Mouse (Mus musculus) midbrain, embryonic 10.5 days (tissue): ENCODE measurements around the gene Tnni1. TPM values are rescaled to one million over a fixed set of nuclear protein-coding genes. Genes with fewer than 3 reads are reported as not detected.

Experiments
- DNase-seq: peaks from one replicate; pipeline ENCODE4 v3.0.0-alpha.2; 2017; ENCODE audit warnings: low spot score
- H3K27ac ChIP-seq: fragments of 300-500 bp; sonication (generic); replicated peaks from 2 replicates; pipeline ENCODE4 v1.5.1; 2016; ENCODE audit warnings: mild to moderate bottlenecking
- H3K27me3 ChIP-seq: fragments of 300-500 bp; sonication (generic); 2 replicates; pipeline ENCODE4 v1.6.1; 2016; ENCODE audit warnings: low read depth, mild to moderate bottlenecking; ENCODE audit not compliant: poor library complexity, severe bottlenecking
- H3K36me3 ChIP-seq: fragments of 300-500 bp; sonication (generic); 2 replicates; pipeline ENCODE4 v1.6.1; 2016; ENCODE audit warnings: mild to moderate bottlenecking, moderate library complexity
- H3K4me1 ChIP-seq: fragments of 300-500 bp; sonication (generic); 2 replicates; pipeline ENCODE4 v1.6.1; 2016
- H3K4me3 ChIP-seq: fragments of 300-500 bp; sonication (generic); 2 replicates; pipeline ENCODE4 v1.5.1; 2016; ENCODE audit warnings: mild to moderate bottlenecking, moderate library complexity
- H3K9me3 ChIP-seq: fragments of 300-500 bp; sonication (generic); replicated peaks from 2 replicates; pipeline ENCODE4 v1.6.1; 2016; ENCODE audit warnings: mild to moderate bottlenecking
- WGBS: fragments of 180-500 bp; shearing (Covaris S2); methylation state at CpG from one replicate; pipeline ENCODE4 v1.1.7; 2016; 5-methylcytosine and 5-hydroxymethylcytosine counted together
- polyA plus RNA-seq: library from polyadenylated mRNA; unstranded; fragments of >200 nt; fragmentation: Nextera tagmentation; extraction: Ambion mirVana; gene quantifications from 2 replicates; pipeline ENCODE4 v1.2.1, GENCODE M21; 2016

Tnni1 gene
- polyA plus RNA-seq, 1 experiment from 2014 or later, result 0.78 TPM

- no peak overlapping the region for H3K27ac ChIP-seq
- H3K36me3 ChIP-seq, result no peaks in the 10 kb centered on the region
- H3K4me1 ChIP-seq, result peaks cover 18% of the 10 kb centered on the region
- H3K27me3 ChIP-seq, result no peaks in the 10 kb centered on the region
- H3K4me3 ChIP-seq, result no peak overlapping the region
- WGBS, result 64% methylated on average over 11 of the region's 11 CpGs
- no peak for DNase-seq
- H3K9me3 ChIP-seq, result no peaks in the 10 kb centered on the region
These were observed 78.0 kb downstream of the Tnni1 start for GRCm38 (mm10) chr1:135857137-135857775.

DNA sequence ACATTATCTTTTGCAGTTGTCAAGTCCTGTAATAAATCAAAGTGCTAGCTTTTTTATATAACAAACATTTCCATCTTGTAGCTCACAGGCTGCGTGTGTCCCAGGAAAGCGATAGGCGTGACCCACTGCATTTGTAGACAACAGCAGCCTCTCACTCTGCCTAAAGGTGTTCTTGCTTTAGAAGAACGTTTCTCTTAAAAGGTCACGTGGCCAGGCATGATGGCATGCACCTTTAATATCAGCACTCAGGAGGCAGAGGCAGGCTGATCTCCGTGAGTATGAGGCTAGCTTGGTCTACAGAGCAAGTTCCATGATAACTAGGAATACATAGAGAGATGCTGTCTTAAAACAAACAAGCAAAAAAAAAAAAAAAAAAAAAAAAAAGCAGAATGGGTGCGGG lies 79.3 kb downstream of the Tnni1 start:
- Histone ChIP-seq H3K4me1 (peaks cover 7% of the 10 kb centered on the region), H3K27ac (no peak overlapping the region), H3K36me3 (no peaks in the 10 kb centered on the region), H3K27me3 (no peaks in the 10 kb centered on the region), H3K9me3 (no peaks in the 10 kb centered on the region), H3K4me3 (no peak overlapping the region)
- no peak for DNase-seq
- WGBS, result 91% methylated on average over 7 of the region's 7 CpGs

Other genes with a start within 250 kb of the Tnni1 start
- 14.5 and 16.5 TPM in 2 replicates for gene Nav1, start 172.1 kb upstream of the Tnni1 start, polyA plus RNA-seq
- gene Csrp1, start 59.4 kb upstream of the Tnni1 start, polyA plus RNA-seq, result 41.9 and 44.9 TPM in 2 replicates
- gene Phlda3, start 13.3 kb upstream of the Tnni1 start, polyA plus RNA-seq, result 20.4 and 22.8 TPM in 2 replicates
- gene Lad1, start 39.2 kb downstream of the Tnni1 start, polyA plus RNA-seq, result 0.15 and 0.59 TPM in 2 replicates
- 0.70 and 0.74 TPM in 2 replicates for gene Tnnt2, start 56.9 kb downstream of the Tnni1 start, polyA plus RNA-seq
- not detected in 2 replicates for gene Pkp1, start 139.8 kb downstream of the Tnni1 start, polyA plus RNA-seq
- not detected in 2 replicates for gene Igfn1, start 226.9 kb downstream of the Tnni1 start, polyA plus RNA-seq
- 149 and 156 TPM in 2 replicates for gene Tmem9, start 228.7 kb downstream of the Tnni1 start, polyA plus RNA-seq